Mouse (Mus musculus): Measurements from ENCODE around the gene Podxl2.
A peak's percentile ranks its signal among the peaks of the same experiment; 100 is the strongest.

Gene Podxl2

DNA sequence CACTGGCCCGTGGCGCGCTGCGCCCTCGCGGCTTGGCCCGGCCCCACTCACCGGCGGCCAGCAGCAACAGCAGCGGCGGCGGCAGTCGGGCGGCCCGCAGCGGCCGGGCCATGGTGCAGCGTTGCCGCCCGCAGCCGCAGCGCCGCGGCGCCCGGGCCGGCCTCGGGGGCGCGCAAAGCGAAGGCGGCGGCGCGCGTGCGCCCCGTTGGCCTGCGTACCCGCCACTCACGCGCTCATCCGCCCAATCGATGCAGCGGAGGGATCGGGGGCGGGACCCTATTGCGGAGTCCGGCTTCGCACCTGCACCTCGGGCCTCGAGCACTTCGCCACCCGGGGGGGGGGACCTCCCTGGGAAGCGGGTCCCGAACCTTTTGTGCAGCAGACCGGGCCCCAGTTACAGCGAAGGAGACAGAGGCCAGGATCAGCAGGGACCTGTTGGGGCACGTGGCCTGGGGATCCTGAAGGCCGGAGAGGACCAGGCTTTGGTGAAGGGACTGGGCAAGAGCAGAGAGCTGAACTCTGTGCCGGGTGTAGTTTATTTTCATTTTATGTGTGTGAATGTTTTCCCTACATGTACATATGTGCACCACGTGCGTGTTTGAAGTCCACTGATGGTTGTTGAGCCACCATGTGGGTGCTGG is at the start of gene Podxl2:
Podxl2 (minus strand) TSS at position 177 of the 641 bp plus-strand sequence.
- peak; percentile 90 for DNase-seq

GRCm38 (mm10) chr6:88918802-88919201 is 44.0 kb upstream of the Podxl2 start:
- DNase-seq: no peak

DNA sequence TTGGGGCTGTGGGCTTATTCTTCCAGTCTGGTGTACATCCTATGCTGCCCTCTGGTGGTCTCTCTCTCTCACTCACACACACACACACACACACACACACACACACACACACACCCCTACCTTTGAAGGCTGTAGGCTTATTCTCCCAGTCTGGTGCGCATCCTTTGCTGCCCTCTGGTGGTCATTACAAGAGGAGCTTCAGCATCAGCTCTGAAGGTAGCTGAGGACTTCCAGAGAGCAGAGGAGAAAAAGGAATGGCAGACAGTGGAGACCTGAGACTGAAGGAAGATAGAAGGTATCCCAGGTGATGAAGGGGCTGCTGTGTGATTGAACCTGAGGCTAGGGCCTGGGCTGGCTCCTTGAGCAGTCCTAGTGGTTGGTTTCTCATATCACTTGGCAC is 41.3 kb upstream of the Podxl2 start:
- peak; percentile 74 for DNase-seq

- no peak for DNase-seq
Measured at GRCm38 (mm10) chr6:88915510-88915909, 40.7 kb upstream of the Podxl2 start.

- no peak for DNase-seq
Measured at GRCm38 (mm10) chr6:88914799-88915198, 40.0 kb upstream of the Podxl2 start.

- DNase-seq: no peak
Measured at GRCm38 (mm10) chr6:88913440-88913839, 38.6 kb upstream of the Podxl2 start.

GRCm38 (mm10) chr6:88913022-88913421 is 38.2 kb upstream of the Podxl2 start:
- DNase-seq: no peak

GRCm38 (mm10) chr6:88909151-88909550 is 34.3 kb upstream of the Podxl2 start:
- DNase-seq: no peak

DNA sequence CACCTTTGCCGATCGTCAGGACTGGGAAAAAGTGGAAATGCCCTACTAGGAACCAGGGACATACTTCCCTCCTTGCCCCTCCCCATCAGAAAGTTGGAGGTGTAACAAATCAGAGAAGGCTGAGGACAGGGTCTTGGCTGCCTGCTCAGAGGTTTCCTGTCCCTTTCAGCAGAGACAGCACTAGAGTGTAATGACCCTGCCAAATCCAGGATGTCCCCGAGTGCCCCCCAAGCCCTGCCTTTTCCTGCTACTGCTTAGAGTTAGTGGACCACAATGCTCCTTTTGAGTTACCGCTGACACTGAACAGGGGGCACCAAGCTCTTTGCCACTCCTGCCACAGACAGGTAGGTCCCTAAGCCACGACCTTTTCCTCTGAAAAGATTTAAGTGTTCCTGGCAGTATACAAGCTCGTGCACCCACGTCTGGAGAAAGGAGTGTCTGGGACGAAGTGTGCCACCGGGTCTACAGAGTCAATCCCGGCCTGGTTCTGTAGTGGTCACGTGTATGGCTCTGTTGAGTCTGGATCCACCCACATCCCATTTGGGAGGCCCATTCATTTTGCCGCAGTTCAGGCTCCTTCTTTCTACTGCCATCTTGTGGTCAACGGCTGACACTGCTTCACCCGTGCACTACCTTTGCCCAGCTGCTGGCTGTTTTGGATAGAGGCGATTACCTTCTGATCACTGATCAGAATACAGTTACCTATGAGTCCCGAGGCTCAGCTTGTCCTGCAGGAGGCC is 31.7 kb upstream of the Podxl2 start:
- peak; percentile 77 for DNase-seq

DNA sequence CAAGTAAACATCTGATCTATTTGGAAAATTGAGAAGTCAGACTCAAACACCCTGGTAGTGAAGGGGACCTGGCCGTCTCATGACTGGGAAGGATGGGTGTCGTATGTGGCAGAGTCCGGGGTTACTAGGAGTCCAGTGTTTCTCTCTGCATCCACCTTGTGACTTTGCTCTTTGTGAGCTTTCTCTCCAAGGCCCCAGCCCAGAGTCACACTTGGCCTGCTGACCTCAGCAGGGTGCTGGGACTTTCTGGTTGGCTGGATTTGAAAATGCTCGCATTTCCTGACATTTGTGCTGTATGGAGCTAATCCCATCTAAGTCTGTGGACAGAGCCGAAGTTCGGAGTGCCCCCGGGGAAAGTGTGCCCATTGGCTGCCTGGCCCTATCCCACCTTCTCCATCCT is 30.2 kb upstream of the Podxl2 start:
- DNase-seq: no peak

DNA sequence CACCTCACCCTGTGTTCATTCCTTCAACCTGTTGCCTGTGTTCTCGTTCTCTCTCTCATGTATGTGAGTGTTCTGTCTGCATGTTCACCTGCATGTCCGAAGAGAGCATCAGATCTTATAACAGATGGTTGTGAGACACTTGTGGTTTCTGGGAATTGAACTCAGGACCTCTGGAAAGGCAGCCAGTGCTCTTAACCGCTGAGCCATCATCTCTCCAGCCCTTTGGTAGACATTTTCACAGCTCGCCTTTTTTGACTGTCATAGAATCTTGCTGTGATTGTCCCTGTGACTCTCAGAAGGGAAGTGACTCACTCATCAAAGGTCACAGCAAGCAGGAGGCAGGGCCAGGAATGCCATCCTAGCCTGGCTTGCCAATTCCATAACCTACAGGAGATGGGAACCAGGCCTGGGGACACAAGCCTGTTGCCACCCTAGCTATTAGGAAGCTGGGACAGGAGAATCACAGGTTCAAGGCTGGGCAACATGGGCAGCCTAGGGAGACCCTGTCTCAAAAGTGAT is 29.7 kb upstream of the Podxl2 start:
- no peak for DNase-seq

DNA sequence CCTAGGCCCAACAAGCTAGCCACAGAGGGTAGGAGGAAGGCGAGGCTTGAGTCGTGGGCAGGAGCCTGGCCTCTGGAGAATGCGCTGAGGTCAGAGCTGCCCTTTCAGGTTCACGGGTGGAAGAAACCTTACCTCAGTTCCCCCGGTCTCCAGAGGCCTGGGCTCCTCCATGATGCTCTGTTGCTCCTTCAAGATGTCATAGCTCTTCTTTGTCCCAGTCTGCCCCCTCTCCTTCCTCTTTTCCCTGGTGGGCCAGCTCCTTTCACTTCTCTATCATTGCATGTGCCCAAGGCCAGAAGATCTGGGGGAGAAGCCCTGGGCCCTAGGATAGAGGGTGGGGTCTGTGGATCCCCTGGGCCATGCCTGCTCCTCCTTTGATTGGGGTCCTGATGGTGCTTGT is 28.9 kb upstream of the Podxl2 start:
- DNase-seq: no peak

- peak; percentile 97 for DNase-seq
Measured at GRCm38 (mm10) chr6:88901947-88902820, 27.3 kb upstream of the Podxl2 start, which contains the start of gene Tpra1. TSS of gene Tpra1 (plus strand) at chr6:88902251.

DNA sequence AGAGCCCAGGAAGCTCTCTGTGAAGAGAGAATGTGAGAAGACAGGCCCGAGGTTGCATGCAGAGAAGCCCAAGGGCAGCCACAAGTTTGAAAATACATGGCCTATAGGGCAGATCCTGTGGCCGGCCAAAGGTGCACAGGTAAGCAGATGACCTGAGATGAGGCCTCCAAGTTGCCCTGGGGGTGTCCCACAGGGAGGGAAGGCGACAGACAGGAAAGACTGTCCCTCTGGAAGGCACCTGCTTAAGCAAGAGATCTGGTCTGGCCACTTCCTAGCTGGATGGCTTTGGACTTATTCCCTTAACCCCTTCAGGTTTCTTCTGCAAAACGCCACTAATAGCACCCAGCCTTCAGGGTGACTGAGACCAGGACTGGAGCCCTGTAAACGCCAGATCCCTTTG is 26.6 kb upstream of the Podxl2 start:
- DNase-seq: peak; percentile 47

GRCm38 (mm10) chr6:88899628-88900027 is 24.8 kb upstream of the Podxl2 start:
- DNase-seq: no peak

- DNase-seq: no peak
Measured at GRCm38 (mm10) chr6:88899086-88899485, 24.2 kb upstream of the Podxl2 start.

- peak; percentile 99 for DNase-seq
Measured at GRCm38 (mm10) chr6:88898534-88899048, 23.7 kb upstream of the Podxl2 start, which contains the start of gene Mcm2. TSS of gene Mcm2 (minus strand) at chr6:88898780.

DNA sequence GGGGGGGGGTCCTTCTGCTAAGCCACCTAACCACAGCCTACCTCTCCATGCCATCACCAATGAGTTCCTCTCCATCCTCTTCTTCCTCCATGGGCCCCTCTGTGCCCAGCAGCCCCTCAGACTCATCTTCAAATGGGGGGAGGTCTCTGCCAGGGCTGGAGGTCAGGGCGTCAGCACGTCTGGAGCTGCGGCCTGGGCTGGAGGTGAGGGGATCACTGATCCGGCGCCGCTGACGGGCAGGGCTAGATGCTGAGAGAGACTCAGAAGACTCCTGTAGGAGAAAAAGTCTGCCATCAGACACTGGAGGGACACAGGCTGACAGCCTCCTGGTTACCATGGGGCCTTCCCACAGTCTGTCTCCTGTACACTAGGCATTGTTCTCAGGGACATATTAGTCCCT is 22.4 kb upstream of the Podxl2 start:
- DNase-seq: no peak

DNA sequence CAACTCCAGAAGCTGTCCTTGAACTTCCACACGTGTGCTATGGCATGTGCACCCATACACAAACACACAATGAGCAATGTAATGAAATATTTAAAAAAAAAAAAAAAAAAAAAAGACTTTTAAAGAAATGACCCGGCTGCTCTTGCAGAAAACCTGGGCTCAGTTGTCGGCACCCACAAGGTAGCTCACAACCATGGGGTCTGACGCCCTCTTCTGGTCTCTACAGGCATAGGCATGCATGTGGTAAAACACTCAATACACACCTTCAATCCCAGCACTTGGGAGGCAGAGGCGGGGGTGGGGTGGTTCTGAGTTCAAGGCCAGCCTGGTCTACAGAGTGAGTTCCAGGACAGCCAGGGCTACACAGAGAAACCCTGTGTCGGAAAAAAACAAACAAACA is 21.1 kb upstream of the Podxl2 start:
- DNase-seq: no peak

GRCm38 (mm10) chr6:88893559-88893958 is 18.7 kb upstream of the Podxl2 start:
- DNase-seq: peak; percentile 82

DNA sequence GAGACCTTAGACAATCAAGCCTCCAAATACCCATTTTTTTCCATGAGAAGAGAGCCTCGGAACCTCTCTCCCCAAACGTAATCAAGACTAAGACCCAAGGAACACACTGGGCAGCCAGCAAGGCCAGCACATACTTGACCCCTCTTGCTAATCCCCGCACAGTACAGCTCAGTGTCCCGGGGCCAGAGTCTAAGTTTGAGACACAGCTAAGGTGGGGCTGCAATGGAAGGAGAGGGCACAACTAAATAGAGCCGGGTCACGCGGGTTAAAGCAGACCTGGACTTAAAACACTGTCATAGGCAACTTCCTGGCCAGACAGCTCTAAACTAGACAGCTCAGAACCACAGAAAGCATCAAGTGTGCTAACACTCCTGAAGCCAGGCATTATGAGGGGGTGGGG is 16.0 kb upstream of the Podxl2 start:
- DNase-seq: no peak

DNA sequence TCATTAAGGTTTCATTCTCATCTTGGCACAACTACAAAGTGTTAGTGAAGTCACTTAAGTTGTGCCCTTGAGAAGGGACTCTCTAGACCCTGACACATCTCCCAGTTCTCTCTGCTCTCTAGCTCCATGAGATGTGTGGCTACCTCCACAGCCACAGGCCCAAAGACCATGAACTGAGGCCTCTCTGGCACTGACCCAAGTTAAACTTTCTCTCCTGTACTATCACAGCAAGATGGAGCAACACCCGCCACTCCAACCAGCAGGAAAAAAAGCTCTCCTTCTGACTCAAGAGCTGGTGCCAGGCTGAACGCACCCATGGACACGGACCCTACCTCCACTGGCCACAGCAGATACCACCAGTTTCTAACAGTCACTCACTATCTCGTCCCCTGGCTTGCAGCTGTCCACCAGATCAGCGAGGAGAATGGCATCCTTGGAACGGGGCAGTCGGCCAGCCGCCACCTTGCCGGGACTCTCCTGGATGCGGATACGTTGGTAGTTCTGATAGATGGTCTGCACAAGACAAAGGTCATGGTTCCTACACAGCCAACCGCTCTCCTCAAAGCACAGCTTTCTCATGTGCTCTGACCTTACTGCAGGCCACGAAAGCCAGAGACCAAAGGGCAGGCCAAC is 14.7 kb upstream of the Podxl2 start:
- no peak for DNase-seq

Measured in kidney, postnatal 10 days (tissue).